Mouse (Mus musculus): ENCODE data around the gene Pde11a. TPM values are rescaled to one million over a fixed set of nuclear protein-coding genes. Genes with fewer than 3 reads are reported as not detected.
A peak's percentile ranks its signal among the peaks of the same experiment; 100 is the strongest.

Pde11a gene
- total RNA-seq, 2 experiments from 2014 or later = 4.6 to 5.5 TPM

GRCm38 (mm10) chr2:76083396-76083795 is 255.2 kb downstream of the Pde11a start:
- TF ChIP-seq CTCF (IDR thresholded peaks at IDR 0.05) = no peak
- intact Hi-C loops (cut with DNase I) = no loop called here
- Histone ChIP-seq H3K4me3 (no peak overlapping the region), H3K27ac (no peak overlapping the region)
- no peak for DNase-seq (ENCODE audit: extremely low spot score in 1 of 2, low spot score in 2 of 2)

- TF ChIP-seq CTCF (IDR thresholded peaks at IDR 0.05) = no peak
- no peak overlapping the region for H3K27ac ChIP-seq
- intact Hi-C loops (cut with DNase I) = no loop called here
Measured at GRCm38 (mm10) chr2:76081991-76082390, 256.6 kb downstream of the Pde11a start.

GRCm38 (mm10) chr2:76080549-76080948 is 258.0 kb downstream of the Pde11a start:
- DNase-seq (ENCODE audit: extremely low spot score in 1 of 2, low spot score in 2 of 2) = no peak
- TF ChIP-seq CTCF (IDR thresholded peaks at IDR 0.05) = no peak
- no peak overlapping the region for H3K4me3 ChIP-seq
- H3K27ac ChIP-seq = no peak overlapping the region
- intact Hi-C loops (cut with DNase I) = no loop called here

More at GRCm38 (mm10) chr2:76081991-76082390, 256.6 kb downstream of the Pde11a start:
- no peak overlapping the region for H3K4me3 ChIP-seq
- no peak for DNase-seq (ENCODE audit: extremely low spot score in 1 of 2, low spot score in 2 of 2)

- Histone ChIP-seq H3K27ac (no peak overlapping the region), H3K4me3 (no peak overlapping the region)
- DNase-seq (ENCODE audit: extremely low spot score in 1 of 2, low spot score in 2 of 2) = no peak
- intact Hi-C loops (cut with DNase I) = no loop called here
- no peak for TF ChIP-seq CTCF (IDR thresholded peaks at IDR 0.05)
Measured at GRCm38 (mm10) chr2:76076838-76077237, 261.7 kb downstream of the Pde11a start.

- intact Hi-C loops (cut with DNase I) = no loop called here
- DNase-seq (ENCODE audit: extremely low spot score in 1 of 2, low spot score in 2 of 2) = no peak
- Histone ChIP-seq H3K4me3 (no peak overlapping the region), H3K27ac (no peak overlapping the region)
- no peak for TF ChIP-seq CTCF (IDR thresholded peaks at IDR 0.05)
Measured at GRCm38 (mm10) chr2:76076047-76076446, 262.5 kb downstream of the Pde11a start.

- intact Hi-C loops (cut with DNase I) = no loop called here
- TF ChIP-seq CTCF (IDR thresholded peaks at IDR 0.05) = no peak
- Histone ChIP-seq H3K27ac (no peak overlapping the region), H3K4me3 (no peak overlapping the region)
- no peak for DNase-seq (ENCODE audit: extremely low spot score in 1 of 2, low spot score in 2 of 2)
Measured at GRCm38 (mm10) chr2:76073079-76073478, 265.5 kb downstream of the Pde11a start.

- intact Hi-C loops (cut with DNase I) = loop anchor here (1.0 to 2.0 kb wide), 4 partner anchors 85 to 464 kb away; no protein-coding TSS in a partner anchor
- peak; percentile 39 to 58 for DNase-seq (ENCODE audit: extremely low spot score in 1 of 2, low spot score in 2 of 2)
- Histone ChIP-seq H3K4me3 (peak overlapping the region; percentile 50), H3K27ac (peak overlapping the region; percentile 0; the same call in 1 of the 2 replicates)
- TF ChIP-seq CTCF (IDR thresholded peaks at IDR 0.05) = peak; percentile 65
Measured at GRCm38 (mm10) chr2:76070432-76071306, 267.9 kb downstream of the Pde11a start.

GRCm38 (mm10) chr2:76069238-76069637 is 269.3 kb downstream of the Pde11a start:
- H3K4me3 ChIP-seq = no peak overlapping the region
- H3K27ac ChIP-seq = no peak overlapping the region
- intact Hi-C loops (cut with DNase I) = no loop called here
- no peak for DNase-seq (ENCODE audit: extremely low spot score in 1 of 2, low spot score in 2 of 2)
- no peak for TF ChIP-seq CTCF (IDR thresholded peaks at IDR 0.05)

- H3K27ac ChIP-seq = no peak overlapping the region
- DNase-seq (ENCODE audit: extremely low spot score in 1 of 2, low spot score in 2 of 2) = no peak
- H3K4me3 ChIP-seq = no peak overlapping the region
- TF ChIP-seq CTCF (IDR thresholded peaks at IDR 0.05) = no peak
- intact Hi-C loops (cut with DNase I) = no loop called here
Measured at GRCm38 (mm10) chr2:76068155-76068554, 270.4 kb downstream of the Pde11a start.

GRCm38 (mm10) chr2:76067144-76067543 is 271.4 kb downstream of the Pde11a start:
- intact Hi-C loops (cut with DNase I) = no loop called here
- DNase-seq (ENCODE audit: extremely low spot score in 1 of 2, low spot score in 2 of 2) = no peak
- TF ChIP-seq CTCF (IDR thresholded peaks at IDR 0.05) = peak; percentile 73

GRCm38 (mm10) chr2:76065292-76065691 is 273.3 kb downstream of the Pde11a start:
- H3K4me3 ChIP-seq = no peak overlapping the region
- TF ChIP-seq CTCF (IDR thresholded peaks at IDR 0.05) = no peak
- no peak for DNase-seq (ENCODE audit: extremely low spot score in 1 of 2, low spot score in 2 of 2)
- intact Hi-C loops (cut with DNase I) = no loop called here
- no peak overlapping the region for H3K27ac ChIP-seq

More at GRCm38 (mm10) chr2:76067144-76067543, 271.4 kb downstream of the Pde11a start:
- H3K4me3 ChIP-seq = no peak overlapping the region
- no peak overlapping the region for H3K27ac ChIP-seq

GRCm38 (mm10) chr2:76064078-76064477 is 274.5 kb downstream of the Pde11a start:
- peak in 1 of 2 experiments; percentile 25 for DNase-seq (ENCODE audit: extremely low spot score in 1 of 2, low spot score in 2 of 2)
- peak; percentile 59 for TF ChIP-seq CTCF (IDR thresholded peaks at IDR 0.05)
- Histone ChIP-seq H3K27ac (no peak overlapping the region), H3K4me3 (no peak overlapping the region)
- intact Hi-C loops (cut with DNase I) = no loop called here

All from left cerebral cortex, adult 2 months (tissue).